Mouse (Mus musculus) CD4-positive naive resting alpha-beta T cell, adult 76 days (primary cell): ENCODE results near the gene Nyap1. TPM values are rescaled to one million over a fixed set of nuclear protein-coding genes. Genes with fewer than 3 reads are reported as not detected.

Experiments used
- total RNA-seq: library from RNA; stranded (reverse); gene quantifications from one replicate; pipeline ENCODE4 v1.2.4, GENCODE M21; 2023

Gene Nyap1
- 2.0 TPM for total RNA-seq

DNA sequence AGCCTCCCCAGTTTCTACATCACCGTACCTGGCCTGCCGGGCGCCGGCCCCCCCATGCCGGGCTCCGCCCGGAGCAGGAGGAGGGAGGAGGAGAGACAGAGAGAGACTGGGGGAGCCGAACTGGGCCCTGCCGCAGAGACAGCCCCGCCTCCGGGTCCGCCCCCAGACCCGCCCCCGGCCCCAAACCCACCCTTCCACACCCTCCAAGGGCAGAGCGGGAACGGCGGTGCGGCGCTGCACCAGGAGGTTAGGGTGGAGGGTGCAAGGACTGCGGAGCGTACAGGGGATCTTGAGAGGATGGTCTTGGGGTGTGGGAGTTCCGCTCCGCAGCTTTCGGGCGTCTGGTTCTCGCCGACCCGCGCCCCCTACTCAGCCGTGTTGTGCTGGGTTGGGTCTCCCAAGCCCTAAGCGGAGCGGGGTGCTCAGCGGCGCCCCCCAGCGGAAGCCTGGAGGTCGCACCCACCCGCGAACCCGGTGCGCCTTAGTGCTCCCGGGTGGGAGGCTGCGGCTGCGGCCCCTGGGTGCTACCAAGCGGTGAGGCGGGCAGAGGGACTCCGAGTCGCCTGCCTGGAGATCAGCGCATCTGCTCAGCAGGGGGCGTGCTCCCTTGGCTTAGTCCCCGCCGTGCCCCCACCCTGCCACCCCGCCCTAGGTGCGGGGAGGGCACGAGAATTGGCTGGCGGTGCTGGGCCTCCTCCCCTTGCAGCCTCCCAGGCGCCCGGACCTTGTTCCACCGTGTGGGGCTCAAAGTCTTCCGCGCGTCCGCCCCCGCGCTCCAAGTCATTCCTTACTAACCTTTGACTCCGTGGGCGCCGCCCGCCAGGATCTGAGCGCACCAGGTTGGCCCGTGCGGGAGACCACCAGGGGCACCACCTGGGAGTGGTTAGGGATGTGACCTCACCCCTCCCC lies at the start of gene Nyap1:
Gene Nyap1 (minus strand): TSS at position 585 of the 909 bp plus-strand sequence.

DNA sequence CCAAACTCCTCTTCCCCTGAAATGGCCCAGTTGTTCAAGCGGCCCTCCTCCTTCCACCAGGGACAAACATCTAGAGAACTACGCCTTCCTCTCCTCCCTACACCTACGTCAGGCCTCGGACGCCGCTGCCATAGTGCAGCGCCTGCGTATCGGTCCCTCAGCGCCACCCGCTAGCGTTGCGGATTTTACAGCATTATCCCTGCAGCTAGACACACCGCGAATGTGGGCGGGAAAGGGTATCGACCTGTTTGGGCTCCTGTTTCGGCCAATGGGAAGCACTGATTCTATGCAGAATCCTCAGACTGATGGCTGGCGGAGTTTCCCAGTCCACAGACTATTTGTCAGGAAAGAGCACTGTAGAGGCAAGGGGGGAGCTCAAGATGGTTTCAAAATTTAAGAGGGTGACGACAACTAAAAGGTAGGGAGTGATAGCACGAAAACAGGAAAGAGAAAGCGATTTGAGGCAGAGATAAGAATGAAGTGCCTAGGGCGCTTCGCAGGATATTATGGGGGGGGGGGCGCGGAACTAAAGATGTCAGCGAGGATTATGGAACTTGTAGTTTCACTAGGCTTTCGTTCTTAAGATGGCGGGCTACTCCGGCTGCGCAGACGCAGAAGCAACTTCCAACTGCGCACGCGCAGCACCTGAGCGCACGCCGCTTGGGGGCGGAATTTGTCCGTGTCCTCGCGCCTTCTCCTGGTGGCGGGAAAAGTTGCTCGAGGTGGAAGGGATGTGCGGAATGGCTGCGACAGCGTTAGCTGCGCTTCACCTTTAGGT lies 45.9 kb upstream of the Nyap1 start, which contains the start of the genes Mepce and Zcwpw1:
Gene Mepce (minus strand): TSS at position 505 of the 778 bp plus-strand sequence.
Gene Zcwpw1 (plus strand): TSS at position 648 of the 778 bp plus-strand sequence.

DNA sequence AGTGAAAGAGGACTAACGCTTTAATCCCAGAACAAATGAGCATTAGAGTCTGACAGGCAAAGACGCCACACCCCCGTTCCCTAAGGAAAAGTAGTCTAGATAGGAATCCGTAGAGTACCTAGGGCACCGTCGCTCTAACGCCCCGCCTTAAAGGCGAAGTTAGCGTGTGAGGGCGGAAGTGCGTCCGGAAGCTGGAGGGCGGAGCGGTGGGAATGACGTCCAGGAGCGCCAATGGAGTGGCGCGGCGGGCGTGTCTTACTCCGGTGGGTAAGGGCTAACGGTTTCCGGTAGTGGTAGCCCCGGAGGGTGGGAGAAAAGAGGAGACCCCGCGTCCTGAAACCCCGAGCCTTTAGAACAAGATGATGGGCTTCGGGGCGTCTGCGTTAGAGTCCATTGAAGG lies 37.2 kb upstream of the Nyap1 start, which contains the start of gene Ppp1r35:
Gene Ppp1r35 (plus strand): TSS at position 215 of the 400 bp plus-strand sequence.

DNA sequence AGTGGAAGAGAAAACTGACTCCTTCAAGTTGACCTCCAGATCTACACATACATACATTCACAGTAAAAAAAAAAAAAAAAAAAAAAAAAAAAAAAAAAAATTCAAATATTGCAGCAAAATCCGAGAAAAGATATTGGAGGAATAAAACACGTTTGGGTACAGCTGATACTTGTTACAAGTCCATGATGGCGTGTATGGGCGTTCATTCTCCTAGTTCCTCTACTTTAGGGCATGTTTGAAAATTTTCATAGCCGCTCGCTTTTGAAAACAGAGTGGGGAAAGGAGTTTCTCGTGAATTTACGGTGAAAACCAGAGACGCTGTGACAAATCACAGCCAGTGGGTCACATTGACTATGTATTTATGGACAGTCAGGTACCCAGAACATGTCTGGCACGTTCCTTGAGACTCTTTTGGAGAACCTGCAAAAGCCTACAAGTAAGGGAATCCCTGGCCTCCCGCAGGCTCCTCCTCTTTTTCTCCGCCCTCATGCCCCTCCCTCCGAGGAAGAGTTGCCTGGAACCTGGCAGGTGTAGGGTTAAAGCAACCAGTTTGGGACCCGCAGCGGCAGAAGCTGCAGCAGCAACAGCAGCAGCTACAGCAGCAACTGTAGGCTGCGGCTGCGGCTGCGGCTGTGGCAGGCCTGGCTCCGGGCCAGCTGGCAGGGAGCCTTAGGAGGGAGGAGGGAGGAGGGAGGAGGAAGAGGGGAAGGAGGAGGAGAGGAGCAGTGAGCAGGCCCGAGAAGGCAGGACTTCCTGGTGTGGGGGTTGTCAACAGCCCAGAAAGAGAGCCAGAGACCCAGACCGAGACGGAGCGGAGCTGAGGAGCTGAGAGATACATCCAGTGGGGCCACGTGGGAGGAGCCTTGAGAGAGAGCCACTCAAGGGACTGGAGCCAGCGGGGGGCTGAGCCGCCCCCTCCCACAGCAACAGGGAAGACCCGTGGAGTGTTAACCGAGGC lies 4.1 kb upstream of the Nyap1 start, which contains the start of gene Tsc22d4:
Gene Tsc22d4 (plus strand): TSS at position 517 of the 958 bp plus-strand sequence.

DNA sequence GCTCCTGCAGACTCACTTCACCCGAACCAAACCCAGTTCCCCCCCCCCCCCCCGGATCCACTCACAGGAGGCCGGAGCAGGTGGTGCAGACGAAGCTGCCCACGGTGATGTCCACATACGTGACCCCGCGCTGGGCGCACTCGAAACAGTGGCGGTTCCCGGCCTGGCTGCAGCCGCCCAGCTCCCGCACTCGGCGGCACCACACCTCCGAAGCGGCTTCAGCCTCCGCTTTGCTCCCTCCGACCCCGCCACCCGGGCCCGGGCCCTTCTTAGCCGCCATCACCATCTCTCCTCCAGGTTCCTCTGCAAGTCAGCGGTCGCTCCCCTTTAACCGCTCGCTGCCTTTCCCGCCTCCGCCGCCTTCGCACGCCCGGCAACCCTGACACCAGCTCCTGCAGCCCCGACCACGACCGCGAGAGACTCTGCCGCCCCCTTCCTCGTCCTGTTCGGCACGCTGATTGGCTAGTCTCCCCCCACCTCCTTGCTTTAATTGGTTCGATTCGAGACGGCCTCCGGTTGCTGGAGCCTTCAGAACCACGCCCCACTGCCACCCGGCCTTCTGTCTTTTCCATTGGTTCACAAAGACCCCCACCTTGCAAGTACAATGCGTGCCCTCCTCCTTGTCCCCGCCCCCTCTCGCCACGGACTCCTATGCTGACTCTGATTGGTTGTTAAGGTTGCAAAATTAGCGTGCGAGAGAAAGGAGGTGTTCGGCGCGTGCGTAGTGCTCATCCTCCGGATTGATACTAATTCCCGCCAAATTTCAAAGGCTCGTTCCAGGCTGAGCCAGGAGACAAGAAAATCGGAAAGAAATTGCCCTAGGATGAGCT lies 56.9 kb downstream of the Nyap1 start, which contains the start of gene Agfg2:
Gene Agfg2 (minus strand): TSS at position 433 of the 830 bp plus-strand sequence.

Other genes starting within 250 kb of the Nyap1 start
- gene Pop7, start 239.1 kb downstream of the Nyap1 start, total RNA-seq, result 27.2 TPM
- gene Gigyf1, start 223.1 kb downstream of the Nyap1 start, total RNA-seq, result 93.3 TPM
- gene Epo, start 208.4 kb downstream of the Nyap1 start, total RNA-seq, result not detected
- 259 TPM for gene Gnb2, start 208.1 kb downstream of the Nyap1 start, total RNA-seq
- gene Actl6b, start 188.1 kb downstream of the Nyap1 start, total RNA-seq, result not detected
- gene Tfr2, start 171.8 kb downstream of the Nyap1 start, total RNA-seq, result 0.59 TPM
- gene Mospd3, start 140.5 kb downstream of the Nyap1 start, total RNA-seq, result 28.5 TPM
- gene Pcolce, start 127.8 kb downstream of the Nyap1 start, total RNA-seq, result 1.2 TPM
- not detected for gene Fbxo24, start 112.6 kb downstream of the Nyap1 start, total RNA-seq
- gene Lrch4, start 112.5 kb downstream of the Nyap1 start, total RNA-seq, result 185 TPM
- gene Gm20605, start 112.4 kb downstream of the Nyap1 start, total RNA-seq, result 55.1 TPM
- 81.4 TPM for gene Sap25, start 100.3 kb downstream of the Nyap1 start, total RNA-seq
- gene Irs3, start 95.9 kb downstream of the Nyap1 start, total RNA-seq, result not detected
- gene Agfg2, start 56.9 kb downstream of the Nyap1 start, total RNA-seq, result 23.5 TPM
- gene Tsc22d4, start 4.1 kb upstream of the Nyap1 start, total RNA-seq, result 183 TPM
- 18.2 TPM for gene Ppp1r35, start 37.2 kb upstream of the Nyap1 start, total RNA-seq
- 212 TPM for gene Mepce, start 46.0 kb upstream of the Nyap1 start, total RNA-seq
- gene Zcwpw1, start 46.2 kb upstream of the Nyap1 start, total RNA-seq, result 14.8 TPM
- 6.1 TPM for gene Pilra, start 94.7 kb upstream of the Nyap1 start, total RNA-seq
- 4.0 TPM for gene Pilrb1, start 116.5 kb upstream of the Nyap1 start, total RNA-seq
- 3.1 TPM for gene Pilrb2, start 130.2 kb upstream of the Nyap1 start, total RNA-seq
- gene Cyp3a13, start 180.0 kb upstream of the Nyap1 start, total RNA-seq, result not detected
- not detected for gene Gjc3, start 221.5 kb upstream of the Nyap1 start, total RNA-seq
- gene Azgp1, start 239.9 kb upstream of the Nyap1 start, total RNA-seq, result not detected